Mouse (Mus musculus): Measurements from ENCODE around the gene Aak1. TPM values are rescaled to one million over a fixed set of nuclear protein-coding genes. Genes with fewer than 3 reads are reported as not detected.

Gene Aak1
- total and polyA plus RNA-seq, 3 experiments: 2.8 to 21.0 (median 7.1) TPM

DNA sequence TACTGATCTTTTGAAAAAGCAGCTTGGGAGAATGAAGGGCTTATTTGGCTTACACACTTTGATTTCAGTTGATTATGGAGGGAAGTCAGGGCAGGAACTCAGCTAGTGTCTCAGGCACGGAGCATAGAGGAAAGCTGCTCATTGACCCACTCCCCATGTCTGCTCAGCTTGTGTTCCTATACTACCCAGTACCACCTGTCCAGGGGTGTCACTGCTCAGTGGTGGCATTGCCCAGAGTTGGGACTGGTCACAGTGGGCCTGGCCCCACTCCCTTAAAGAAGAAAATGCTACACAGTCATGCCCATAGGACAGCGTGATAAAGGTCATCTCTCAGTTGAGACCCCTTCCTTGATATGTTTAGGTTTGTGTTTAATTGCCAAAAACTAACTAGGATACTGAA, 34.9 kb downstream of the Aak1 start:
- H3K79me2 ChIP-seq (replicated peaks; ENCODE audit: control insufficient read depth, extremely low read depth, insufficient read depth, poor library complexity, severe bottlenecking): no peaks in the 10 kb centered on the region; the same call in 1 of the 2 replicates
- no peak overlapping the region for H3K4me2 ChIP-seq (ENCODE audit: insufficient read depth, low read depth, poor library complexity, severe bottlenecking)
- no peak for DNase-seq (ENCODE audit: extremely low read depth)
- H3K9me3 ChIP-seq (replicated peaks; ENCODE audit: low read length): no peaks in the 10 kb centered on the region
- H3K27me3 ChIP-seq (replicated peaks): no peaks in the 10 kb centered on the region
- dilution Hi-C loops (cut with MboI; ENCODE audit: extremely low pct_ligation_motif_present, extremely low pct_unique_long_range_greater_than_20kb, low sequenced_read_pairs): no loop called here
- peaks cover 0 to 12% of the 10 kb centered on the region in 2 experiments; a peak in 3 of 4 replicates for H3K4me1 ChIP-seq (ENCODE audit: control insufficient read depth in 1 of 2, insufficient read depth in 2 of 2)
- H3K9ac ChIP-seq (ENCODE audit: insufficient read depth, low read depth): no peak overlapping the region
- TF ChIP-seq RCOR1 (conservative IDR thresholded peaks at IDR 0.05; ENCODE audit: low read depth, low read length) (no peak), MAFK (IDR thresholded peaks at IDR 0.05; ENCODE audit: insufficient replicate concordance, low read length) (no peak), UBTF (IDR thresholded peaks at IDR 0.05; ENCODE audit: low read depth, low read length) (no peak), MAZ (IDR thresholded peaks at IDR 0.05; ENCODE audit: low read depth, low read length) (no peak), E2F4 (IDR thresholded peaks at IDR 0.05; ENCODE audit: insufficient replicate concordance, low read depth, low read length) (no peak), IRF4 (IDR thresholded peaks at IDR 0.05; ENCODE audit: low read depth, low read length) (no peak), JUN (IDR thresholded peaks at IDR 0.05; ENCODE audit: insufficient read depth, low read depth, low read length) (no peak), CHD1 (IDR thresholded peaks at IDR 0.05; ENCODE audit: low read depth, low read length) (no peak), JUND (conservative IDR thresholded peaks at IDR 0.05; ENCODE audit: low read depth, low read length) (no peak), CHD2 (IDR thresholded peaks at IDR 0.05; ENCODE audit: low read length) (no peak), RAD21 (IDR thresholded peaks at IDR 0.05; ENCODE audit: low read depth, low read length) (no peak), GABPA (IDR thresholded peaks at IDR 0.05; ENCODE audit: insufficient replicate concordance, low read depth, low read length) (no peak), ZKSCAN1 (IDR thresholded peaks at IDR 0.05; ENCODE audit: borderline replicate concordance, low read depth, low read length) (no peak), TBP (conservative IDR thresholded peaks at IDR 0.05; ENCODE audit: low read depth, low read length) (no peak), SIN3A (IDR thresholded peaks at IDR 0.05; ENCODE audit: low read length) (no peak)
- H3K4me3 ChIP-seq (replicated peaks in 1 of 3; ENCODE audit: low read depth in 2 of 3, low read length in 2 of 3, poor library complexity in 1 of 3): no peak overlapping the region
- no peak overlapping the region for H3K27ac ChIP-seq (ENCODE audit: insufficient read depth, low read depth)
- peaks cover 0 to 35% of the 10 kb centered on the region in 2 experiments for H3K36me3 ChIP-seq (replicated peaks in 1 of 2; ENCODE audit: control insufficient read depth in 1 of 2, insufficient read depth in 1 of 2, low read length in 1 of 2)
- in situ Hi-C loops (cut with MboI; ENCODE audit: low pct_ligation_motif_present, low pct_unique_long_range_greater_than_20kb, low sequenced_read_pairs): no loop called here

GRCm38 (mm10) chr6:86884746-86885145, 35.4 kb downstream of the Aak1 start:
- Histone ChIP-seq H3K27me3 (replicated peaks) (no peaks in the 10 kb centered on the region), H3K9ac (ENCODE audit: insufficient read depth, low read depth) (no peak overlapping the region), H3K9me3 (replicated peaks; ENCODE audit: low read length) (no peaks in the 10 kb centered on the region), H3K36me3 (replicated peaks in 1 of 2; ENCODE audit: control insufficient read depth in 1 of 2, insufficient read depth in 1 of 2, low read length in 1 of 2) (peaks cover 0 to 35% of the 10 kb centered on the region in 2 experiments), H3K4me3 (replicated peaks in 1 of 3; ENCODE audit: low read depth in 2 of 3, low read length in 2 of 3, poor library complexity in 1 of 3) (no peak overlapping the region), H3K4me1 (ENCODE audit: control insufficient read depth in 1 of 2, insufficient read depth in 2 of 2) (peaks cover 0 to 7% of the 10 kb centered on the region in 2 experiments; a peak in 2 of 4 replicates), H3K79me2 (replicated peaks; ENCODE audit: control insufficient read depth, extremely low read depth, insufficient read depth, poor library complexity, severe bottlenecking) (no peaks in the 10 kb centered on the region; the same call in 1 of the 2 replicates), H3K27ac (ENCODE audit: insufficient read depth, low read depth) (no peak overlapping the region), H3K4me2 (ENCODE audit: insufficient read depth, low read depth, poor library complexity, severe bottlenecking) (no peak overlapping the region)
- DNase-seq (ENCODE audit: extremely low read depth): no peak
- dilution Hi-C loops (cut with MboI; ENCODE audit: extremely low pct_ligation_motif_present, extremely low pct_unique_long_range_greater_than_20kb, low sequenced_read_pairs) (no loop called here), in situ Hi-C loops (cut with MboI; ENCODE audit: low pct_ligation_motif_present, low pct_unique_long_range_greater_than_20kb, low sequenced_read_pairs) (no loop called here)
- TF ChIP-seq NELFE (IDR thresholded peaks at IDR 0.05; ENCODE audit: low read depth, low read length) (no peak), GABPA (IDR thresholded peaks at IDR 0.05; ENCODE audit: insufficient replicate concordance, low read depth, low read length) (no peak), E2F4 (IDR thresholded peaks at IDR 0.05; ENCODE audit: insufficient replicate concordance, low read depth, low read length) (no peak), NRF1 (IDR thresholded peaks at IDR 0.05; ENCODE audit: low read depth, low read length) (no peak), UBTF (IDR thresholded peaks at IDR 0.05; ENCODE audit: low read depth, low read length) (no peak), JUND (conservative IDR thresholded peaks at IDR 0.05; ENCODE audit: low read depth, low read length) (no peak), TCF12 (IDR thresholded peaks at IDR 0.05; ENCODE audit: low read depth, low read length) (no peak), MEF2A (IDR thresholded peaks at IDR 0.05; ENCODE audit: borderline replicate concordance, low read depth, low read length) (no peak), MAZ (IDR thresholded peaks at IDR 0.05; ENCODE audit: low read depth, low read length) (no peak), IRF4 (IDR thresholded peaks at IDR 0.05; ENCODE audit: low read depth, low read length) (no peak), ZC3H11A (IDR thresholded peaks at IDR 0.05; ENCODE audit: low read depth, low read length) (no peak), MAX (IDR thresholded peaks at IDR 0.05; ENCODE audit: low read length) (no peak), JUN (IDR thresholded peaks at IDR 0.05; ENCODE audit: insufficient read depth, low read depth, low read length) (no peak), CHD2 (IDR thresholded peaks at IDR 0.05; ENCODE audit: low read length) (no peak), CHD1 (IDR thresholded peaks at IDR 0.05; ENCODE audit: low read depth, low read length) (no peak), SMC3 (IDR thresholded peaks at IDR 0.05; ENCODE audit: low read depth, low read length) (no peak), CTCF (conservative IDR thresholded peaks at IDR 0.05 in 1 of 2, IDR thresholded peaks at IDR 0.05 in 1 of 2; ENCODE audit: low read depth in 2 of 2, low read length in 2 of 2) (no peak), USF2 (conservative IDR thresholded peaks at IDR 0.05; ENCODE audit: low read depth, low read length) (no peak), RAD21 (IDR thresholded peaks at IDR 0.05; ENCODE audit: low read depth, low read length) (no peak), SIN3A (IDR thresholded peaks at IDR 0.05; ENCODE audit: low read length) (no peak)
